Mouse (Mus musculus): ENCODE data around the gene Ube4b.
"Not testable (repeated sequence)": the region's sequence is repeated elsewhere in the genome, so short reads cannot be mapped to it uniquely, and the experiment has no call there.

The Ube4b gene

GRCm38 (mm10) chr4:149426325-149427199 is at the start of gene Ube4b:
Ube4b (minus strand) TSS chr4:149426749.
- in situ Hi-C loops (cut with MboI), result no loop called here

DNA sequence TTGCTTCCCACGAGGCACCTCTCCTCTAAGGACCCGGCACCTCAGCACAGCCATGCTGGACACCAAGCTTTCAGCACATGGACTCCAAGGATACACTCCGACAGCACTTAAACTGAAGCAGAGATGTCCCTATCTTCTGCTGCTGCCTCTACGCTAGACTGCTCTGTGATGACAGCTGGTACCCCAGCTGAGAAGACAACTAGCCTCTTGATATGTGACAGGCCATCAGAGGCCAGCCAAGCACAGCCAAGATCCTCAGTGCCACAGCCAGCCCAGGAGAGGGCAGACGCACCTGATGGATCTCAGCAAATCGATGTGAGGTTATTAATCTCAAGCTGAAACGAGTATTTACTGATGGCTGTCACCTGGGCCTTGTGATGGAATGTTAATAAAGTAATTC is 48.5 kb upstream of the Ube4b start:
- in situ Hi-C loops (cut with MboI), result no loop called here

- in situ Hi-C loops (cut with MboI), result no loop called here
Observed at GRCm38 (mm10) chr4:149469557-149469956, 43.0 kb upstream of the Ube4b start.

DNA sequence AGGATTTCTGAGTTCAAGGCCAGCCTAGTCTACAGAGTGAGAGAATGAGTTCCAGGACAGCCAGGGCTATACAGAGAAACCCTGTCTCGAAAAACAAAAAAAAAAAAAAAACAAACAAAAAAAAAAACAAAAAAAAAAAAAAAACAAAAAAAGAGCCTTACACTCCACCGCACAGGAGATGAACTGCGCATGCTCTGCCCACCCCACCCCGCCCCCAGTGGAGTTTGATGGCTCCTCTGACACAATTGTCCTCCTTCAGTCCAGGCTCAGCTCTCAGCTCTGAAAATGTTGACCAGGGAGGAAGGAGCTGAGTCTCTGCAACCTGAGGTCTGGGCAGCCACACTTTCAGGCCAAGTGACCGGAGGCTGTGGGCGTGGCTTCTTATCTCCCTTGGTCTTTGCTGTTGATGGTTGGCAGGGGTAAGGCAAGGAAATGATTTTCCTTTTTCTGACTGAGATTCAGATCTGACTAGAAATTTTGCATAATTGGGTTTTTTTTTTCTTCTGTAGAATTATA is 36.9 kb upstream of the Ube4b start:
- in situ Hi-C loops (cut with MboI), result no loop called here

- in situ Hi-C loops (cut with MboI), result no loop called here
Observed at GRCm38 (mm10) chr4:149462305-149462971, 35.9 kb upstream of the Ube4b start.

DNA sequence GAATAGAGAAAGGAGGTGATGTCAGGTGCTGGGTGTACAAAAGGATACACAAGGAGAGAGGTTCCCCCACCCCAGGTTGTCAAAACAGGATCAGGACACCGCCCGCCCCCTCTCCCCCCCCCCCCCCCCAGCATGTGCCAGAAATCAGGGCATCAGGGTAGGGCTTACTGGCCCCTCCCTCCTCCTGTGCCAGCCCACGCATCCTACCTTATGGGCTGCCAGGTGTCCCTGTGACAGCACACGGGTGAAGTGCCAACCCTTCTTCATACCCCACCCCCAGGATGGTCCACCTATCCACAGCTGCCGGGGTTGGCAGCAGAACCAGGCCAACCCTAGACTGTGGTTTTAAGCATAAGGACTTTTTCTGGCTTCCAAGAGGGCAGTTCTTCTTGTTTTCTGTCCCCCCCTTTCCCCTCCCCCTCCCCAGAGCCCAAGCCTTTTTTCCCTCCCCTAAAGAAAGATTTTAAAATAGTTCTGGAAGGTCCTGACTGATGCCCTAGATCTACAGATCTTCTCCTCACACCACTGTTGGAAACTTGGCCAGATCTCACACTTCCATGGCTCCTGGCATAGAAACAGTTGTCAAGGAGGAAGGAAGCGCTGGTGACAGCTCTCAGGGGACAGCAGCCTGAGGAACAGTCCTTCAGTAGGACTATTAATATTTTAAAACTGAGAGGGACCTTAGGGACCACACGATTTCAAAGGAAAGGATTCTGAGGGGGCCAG is 35.2 kb upstream of the Ube4b start:
- in situ Hi-C loops (cut with MboI), result no loop called here

DNA sequence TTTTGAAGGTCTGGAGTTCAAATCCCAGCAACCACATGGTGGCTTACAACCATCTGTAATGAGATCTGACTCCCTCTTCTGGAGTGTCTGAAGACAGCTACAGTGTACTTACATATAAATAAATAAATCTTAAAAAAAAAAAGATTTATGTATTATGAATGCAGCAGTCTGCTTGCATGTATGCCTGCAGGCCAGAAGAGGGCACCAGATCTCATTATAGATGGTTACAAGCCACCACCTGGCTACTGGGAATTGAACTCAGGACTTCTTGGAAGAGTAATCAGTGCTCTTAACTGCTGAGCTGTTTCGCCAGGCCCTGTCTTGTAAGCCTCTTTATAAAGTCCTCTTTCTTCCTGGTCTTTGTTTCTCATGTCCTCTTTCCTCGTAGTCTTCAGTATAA is 33.9 kb upstream of the Ube4b start:
- in situ Hi-C loops (cut with MboI), result not testable (repeated sequence)

DNA sequence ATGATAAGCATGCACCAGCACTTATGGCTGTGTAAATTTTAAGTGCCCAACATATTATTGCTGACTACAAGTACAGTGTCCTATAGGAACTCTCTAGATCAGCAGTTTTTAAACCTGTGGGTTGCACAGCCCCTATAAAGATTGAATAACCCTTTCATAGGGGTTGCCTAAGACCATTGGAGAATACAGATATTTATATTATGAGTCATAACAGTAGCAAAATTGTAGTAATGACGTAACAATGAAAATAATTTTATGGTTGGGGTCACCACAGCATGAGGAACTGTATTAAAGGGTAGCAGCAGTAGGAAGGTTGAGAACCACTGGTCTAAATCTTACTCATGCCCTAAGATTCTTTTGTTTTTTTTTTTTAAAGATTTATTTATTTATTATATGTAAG is 32.9 kb upstream of the Ube4b start:
- in situ Hi-C loops (cut with MboI), result no loop called here

- in situ Hi-C loops (cut with MboI), result no loop called here
Observed at GRCm38 (mm10) chr4:149458526-149458925, 32.0 kb upstream of the Ube4b start.

DNA sequence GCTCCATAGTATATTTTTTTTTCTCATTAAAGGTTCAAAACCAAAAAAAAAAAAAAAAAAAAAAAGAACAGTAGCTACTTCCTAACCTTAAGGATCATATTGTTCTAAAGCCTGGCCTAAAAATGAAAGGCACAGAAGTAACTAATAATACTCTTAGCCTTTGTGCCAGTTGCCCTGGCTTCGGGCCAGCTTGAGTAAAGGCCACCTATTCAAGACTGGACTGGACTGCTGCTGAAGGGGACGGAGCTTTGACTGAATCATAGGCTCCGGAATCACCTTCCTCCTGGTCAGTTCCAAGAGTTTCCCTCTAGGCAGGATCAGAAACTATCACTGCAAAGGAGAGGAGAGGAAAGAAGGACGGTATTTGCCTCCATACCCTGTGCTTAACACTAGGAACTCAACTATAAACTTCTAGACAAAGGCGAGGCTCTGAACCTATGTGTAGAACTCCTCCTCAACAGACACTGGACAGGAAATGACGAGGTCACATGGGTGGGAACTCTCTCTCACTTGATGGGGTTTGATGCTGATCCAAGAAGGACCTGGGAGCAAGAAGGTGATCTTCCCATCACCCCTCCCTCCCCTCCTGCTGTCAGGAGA is 31.4 kb upstream of the Ube4b start:
- in situ Hi-C loops (cut with MboI), result no loop called here

DNA sequence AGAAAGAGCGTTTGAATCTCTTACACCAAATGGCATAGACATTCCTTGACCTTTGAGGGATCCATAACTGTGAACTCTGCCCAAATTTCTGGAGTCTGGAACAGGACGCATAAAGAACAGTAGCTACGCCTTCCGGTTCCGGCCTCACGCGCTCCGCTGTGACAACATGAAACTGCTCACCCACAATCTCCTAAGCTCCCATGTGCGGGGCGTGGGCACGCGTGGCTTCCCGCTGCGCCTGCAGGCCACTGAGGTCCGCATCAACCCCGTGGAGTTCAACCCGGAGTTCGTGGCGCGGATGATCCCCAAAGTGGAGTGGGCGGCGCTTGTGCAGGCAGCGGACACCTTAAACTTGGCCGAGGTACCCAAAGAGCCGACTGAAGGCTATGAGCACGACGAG is 30.6 kb upstream of the Ube4b start:
- in situ Hi-C loops (cut with MboI), result not testable (repeated sequence)

DNA sequence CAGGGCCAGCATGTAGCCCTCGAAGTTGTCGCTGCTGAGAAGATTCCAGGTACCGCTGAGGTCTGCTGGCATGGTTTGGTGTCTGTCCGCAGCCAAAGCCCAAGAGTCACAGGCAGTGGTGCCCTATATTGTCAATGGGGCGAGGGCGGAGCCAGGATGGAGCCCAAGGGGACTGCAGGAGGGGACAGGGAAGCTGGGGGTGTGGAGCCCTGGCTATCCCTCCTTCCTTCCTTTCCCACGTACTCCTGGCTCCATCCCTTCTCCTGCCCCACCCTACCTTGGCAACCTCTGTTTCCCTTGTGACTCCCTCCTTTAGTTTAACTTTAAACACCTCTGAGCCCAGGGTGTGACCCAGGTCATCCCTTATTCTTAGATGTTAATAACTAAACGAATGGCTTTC is 28.3 kb upstream of the Ube4b start, which contains the start of gene Rbp7:
Gene Rbp7 (minus strand): TSS at position 100 of the 400 bp plus-strand sequence.
- in situ Hi-C loops (cut with MboI), result no loop called here

DNA sequence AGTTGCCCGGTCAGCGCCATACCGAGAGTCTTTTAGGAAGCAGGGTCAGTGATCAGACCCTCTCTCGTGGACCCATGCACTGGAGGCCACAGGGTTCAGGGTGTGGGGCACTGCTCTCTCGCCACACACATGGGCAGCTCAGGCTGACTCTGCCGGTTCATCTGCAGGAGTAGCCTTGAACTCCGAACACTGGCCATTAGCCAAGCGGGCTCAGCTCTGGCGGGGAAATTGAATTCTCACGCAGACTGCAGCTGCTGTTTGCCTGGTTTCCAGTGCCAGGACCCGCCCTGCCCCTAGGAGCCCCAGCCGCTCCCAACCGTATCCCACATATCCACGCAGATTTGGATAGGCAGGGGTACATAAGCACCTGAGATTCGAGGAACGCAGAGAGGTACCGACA is 27.7 kb upstream of the Ube4b start:
- in situ Hi-C loops (cut with MboI), result no loop called here

GRCm38 (mm10) chr4:149453656-149454055 is 27.1 kb upstream of the Ube4b start:
- in situ Hi-C loops (cut with MboI), result no loop called here

- in situ Hi-C loops (cut with MboI), result no loop called here
Observed at GRCm38 (mm10) chr4:149450636-149451035, 24.1 kb upstream of the Ube4b start.

GRCm38 (mm10) chr4:149446309-149446708 is 19.8 kb upstream of the Ube4b start:
- in situ Hi-C loops (cut with MboI), result no loop called here

- in situ Hi-C loops (cut with MboI), result no loop called here
Observed at GRCm38 (mm10) chr4:149445868-149446267, 19.3 kb upstream of the Ube4b start.

DNA sequence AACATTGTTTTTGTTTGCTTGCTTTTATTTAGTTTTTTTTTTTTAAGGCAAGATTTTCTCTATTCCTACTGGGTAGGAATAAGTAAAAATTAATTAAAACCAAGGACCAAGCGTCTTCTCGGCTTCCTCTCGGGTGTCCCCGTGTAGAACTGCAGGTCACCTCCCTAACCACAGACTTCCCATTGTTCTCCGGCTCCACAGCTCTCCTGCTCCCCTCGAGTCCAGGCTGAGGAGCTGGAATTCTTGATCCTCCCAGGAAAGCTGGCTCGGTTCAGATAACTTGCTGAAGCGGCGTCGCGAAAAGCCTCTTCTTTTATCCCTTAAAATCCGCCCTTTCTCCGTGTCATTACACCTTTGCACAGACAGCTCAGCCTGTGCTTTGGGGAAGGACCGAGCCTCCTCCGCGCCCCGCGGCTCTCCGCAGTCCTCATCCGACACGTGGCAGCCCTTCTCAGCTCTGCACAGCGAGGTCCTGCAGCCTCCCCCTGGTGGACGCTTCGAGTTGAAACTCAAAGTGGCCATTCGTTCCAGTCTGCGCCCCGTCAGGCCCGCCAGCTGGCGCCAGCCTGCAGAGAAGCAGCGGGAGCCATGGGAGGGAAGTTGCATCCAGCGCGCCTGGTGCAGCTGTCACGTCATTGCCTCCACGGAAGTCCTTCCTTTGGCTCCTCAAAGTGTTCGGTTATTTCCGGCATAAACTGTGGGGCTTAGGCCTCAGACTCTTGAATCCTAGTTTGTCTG is 18.6 kb upstream of the Ube4b start:
- in situ Hi-C loops (cut with MboI), result no loop called here

DNA sequence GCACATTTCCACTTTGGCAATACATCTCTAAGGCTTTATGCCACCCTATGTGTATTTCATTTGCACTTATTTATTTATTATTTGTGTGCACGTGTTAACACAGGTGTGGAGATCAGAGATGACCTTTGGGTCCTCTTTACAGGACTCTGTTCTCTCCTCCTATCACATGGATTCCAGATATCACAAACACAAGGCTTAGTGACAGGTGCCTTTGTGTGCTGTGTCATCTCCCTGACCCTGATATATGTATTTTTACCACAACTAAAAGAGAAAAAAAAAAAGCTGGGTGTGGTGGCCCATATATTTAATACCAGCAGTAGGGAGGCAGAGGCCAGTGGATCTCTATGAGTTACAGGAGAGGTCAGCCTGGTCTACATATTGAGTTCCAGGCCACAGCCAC is 17.9 kb upstream of the Ube4b start:
- in situ Hi-C loops (cut with MboI), result no loop called here

GRCm38 (mm10) chr4:149442436-149442835 is 15.9 kb upstream of the Ube4b start:
- in situ Hi-C loops (cut with MboI), result no loop called here

DNA sequence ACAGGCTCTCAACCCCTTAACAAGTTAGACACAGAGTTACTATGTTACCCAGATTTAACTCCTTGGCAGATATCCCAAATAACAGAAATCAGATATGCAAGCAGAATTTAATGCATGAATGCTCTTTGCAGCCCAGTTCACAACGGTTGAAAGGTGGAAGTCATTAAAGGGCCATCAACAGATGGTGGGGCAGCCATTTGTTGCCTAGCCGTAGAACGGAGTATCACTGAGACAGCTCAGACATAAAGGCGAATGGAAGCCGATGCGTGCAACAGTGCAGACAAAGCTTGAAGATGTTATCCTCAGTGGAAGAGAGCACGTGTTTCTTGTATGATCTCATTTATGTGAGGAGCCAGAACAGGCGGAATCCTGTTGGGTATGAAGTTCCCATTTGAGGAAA is 14.0 kb upstream of the Ube4b start:
- in situ Hi-C loops (cut with MboI), result no loop called here

Data from mature B cell (primary cell).